Mouse (Mus musculus): ENCODE measurements around the gene Gm11099.

- no peak for TF ChIP-seq CTCF (IDR thresholded peaks at IDR 0.05; ENCODE audit: insufficient read depth, low read length)
- TF ChIP-seq POLR2A (IDR thresholded peaks at IDR 0.05; ENCODE audit: borderline replicate concordance, extremely low read depth, low read depth, low read length) = no peak
Measured at GRCm38 (mm10) chr2:58859134-58859533, at the start of gene Gm11099.
